Comparison of ENCODE assay signal across 13 mouse cellular contexts in genomic region chr1:120071133-120071532, GRCm38 (mm10). TPM values are rescaled to one million over a fixed set of nuclear protein-coding genes. Genes with fewer than 3 reads are reported as not detected.
"Had no signal": no experiment of that assay in that cellular context is flagged by ENCODE, and none has a peak within 500 bp of the region (broad histone marks: within the 10 kb centered on the region; RNA-seq: fewer than 3 reads in every experiment).

No protein-coding gene starts in this region.

- H3K9ac ChIP-seq: lung, embryonic 14.5 days; midbrain, embryonic 12.5 days had no signal

- H3K9me3 ChIP-seq: midbrain, embryonic 12.5 days had no signal

- H3K4me2 ChIP-seq: lung, embryonic 14.5 days; midbrain, embryonic 12.5 days had no signal

- H3K4me3 ChIP-seq: left cerebral cortex, adult 2 months; midbrain, embryonic 12.5 days had no signal

- H3K27ac ChIP-seq: hindbrain, postnatal 0 days; left cerebral cortex, adult 2 months; midbrain, embryonic 12.5 days had no signal

- DNase-seq: kidney, adult 11 months; layer of hippocampus, postnatal 36 days; lung, embryonic 14.5 days; lung, postnatal 10 days; lung, postnatal 4 days; thymus, adult 18-20 months; thymus, postnatal 36 days had no signal

- H3K36me3 ChIP-seq: midbrain, embryonic 12.5 days had no signal

- ATAC-seq: hindbrain, postnatal 0 days; inflammation-experienced regulatory T-cells, adult 6 months; midbrain, embryonic 16.5 days had no signal

RNA-seq across cellular contexts. Expression of gene 3110009E18Rik, which starts 49.9 kb away (rescaled TPM):
- polyA plus RNA-seq: small intestine, adult 2 months had no signal
